Mouse (Mus musculus) lung, postnatal 14 days (tissue): ENCODE data around the gene Tsfm.
A peak's percentile ranks its signal among the peaks of the same experiment; 100 is the strongest.

Experiments used
- DNase-seq: peaks from one replicate; pipeline ENCODE4 v3.0.0; 2021

The Tsfm gene

GRCm38 (mm10) chr10:126985579-126985978, 45.1 kb downstream of the Tsfm start:
- DNase-seq, result no peak

DNA sequence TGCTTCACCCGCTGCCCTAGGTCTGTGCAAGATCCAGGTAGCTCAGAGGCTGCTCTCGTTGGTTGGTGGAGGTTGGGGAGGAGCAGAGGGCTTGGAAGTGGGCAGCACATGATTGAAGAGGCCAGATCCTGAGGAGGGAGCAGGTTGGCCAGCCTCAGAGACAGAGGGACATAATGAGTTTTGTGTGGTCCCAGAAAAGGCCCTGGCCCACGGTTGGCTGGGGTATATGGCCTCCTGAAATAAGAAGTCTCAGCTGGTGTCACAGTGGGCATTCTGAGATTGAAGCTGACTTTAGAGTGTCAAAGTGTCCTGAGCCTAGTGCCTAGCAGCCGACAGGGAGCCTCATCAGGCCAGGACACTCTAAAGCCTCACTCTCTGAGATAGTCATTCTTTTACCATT, 45.5 kb downstream of the Tsfm start:
- DNase-seq, result no peak

DNA sequence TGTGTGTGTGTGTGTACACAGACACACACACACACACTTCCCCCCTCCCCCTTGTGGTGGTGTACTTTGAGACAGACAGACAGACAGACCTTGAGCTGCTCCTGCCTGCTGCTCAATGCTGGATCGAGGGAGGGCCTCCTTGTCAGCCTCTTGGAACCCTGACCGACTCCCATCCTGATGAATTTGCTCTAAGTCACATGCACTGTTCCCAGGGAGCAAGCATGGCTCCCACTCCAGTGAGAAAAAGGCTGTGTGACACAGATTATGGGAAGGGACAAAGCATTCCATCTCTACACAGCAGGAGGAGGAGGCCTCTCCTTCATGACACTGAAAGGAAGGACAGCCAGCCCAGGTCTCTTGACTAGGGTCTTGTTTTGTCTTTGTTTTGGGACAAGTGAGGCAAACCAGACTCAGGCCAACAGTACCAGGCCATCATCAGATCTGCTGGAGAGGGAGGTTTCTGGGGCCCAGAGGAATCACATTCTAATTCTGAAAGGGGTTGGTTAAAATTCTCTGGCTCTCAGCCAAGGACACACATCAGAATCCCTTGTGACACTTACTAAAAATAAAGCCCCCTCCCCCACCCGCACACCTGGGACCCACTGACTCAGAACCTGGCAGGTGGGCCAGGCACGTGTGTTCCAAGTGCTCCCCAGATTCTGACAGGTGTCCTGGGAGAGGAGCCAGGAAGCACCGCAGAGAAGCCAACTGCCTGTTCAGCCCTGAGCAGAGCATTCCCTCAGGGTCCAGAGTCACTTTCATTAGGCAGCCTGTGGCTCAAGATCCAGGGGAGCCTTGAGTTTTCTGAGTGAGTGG, 46.2 kb downstream of the Tsfm start:
- DNase-seq, result no peak

- DNase-seq, result no peak
Observed at GRCm38 (mm10) chr10:126983193-126983725, 47.4 kb downstream of the Tsfm start.

DNA sequence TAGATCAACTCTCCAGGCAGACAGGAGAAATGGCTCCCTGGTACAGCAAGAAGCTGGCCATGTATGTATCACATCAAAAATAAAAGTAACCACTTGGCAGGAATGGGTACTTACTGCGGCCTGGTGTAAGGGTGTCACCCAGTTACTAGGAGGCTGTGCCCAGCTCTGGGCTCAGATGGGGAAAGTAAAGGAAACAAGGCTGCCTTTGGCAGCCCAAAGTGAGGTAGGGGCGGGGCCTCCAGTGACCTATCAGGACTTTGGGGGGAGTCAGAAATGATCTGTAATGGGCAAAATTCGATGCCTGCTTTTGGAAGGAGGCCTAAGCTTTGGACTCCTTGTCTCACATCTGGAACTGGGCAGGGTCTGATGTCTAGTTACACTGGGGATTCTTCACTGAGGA, 48.9 kb downstream of the Tsfm start:
- no peak for DNase-seq

GRCm38 (mm10) chr10:126980933-126981530, 49.6 kb downstream of the Tsfm start:
- DNase-seq, result no peak

DNA sequence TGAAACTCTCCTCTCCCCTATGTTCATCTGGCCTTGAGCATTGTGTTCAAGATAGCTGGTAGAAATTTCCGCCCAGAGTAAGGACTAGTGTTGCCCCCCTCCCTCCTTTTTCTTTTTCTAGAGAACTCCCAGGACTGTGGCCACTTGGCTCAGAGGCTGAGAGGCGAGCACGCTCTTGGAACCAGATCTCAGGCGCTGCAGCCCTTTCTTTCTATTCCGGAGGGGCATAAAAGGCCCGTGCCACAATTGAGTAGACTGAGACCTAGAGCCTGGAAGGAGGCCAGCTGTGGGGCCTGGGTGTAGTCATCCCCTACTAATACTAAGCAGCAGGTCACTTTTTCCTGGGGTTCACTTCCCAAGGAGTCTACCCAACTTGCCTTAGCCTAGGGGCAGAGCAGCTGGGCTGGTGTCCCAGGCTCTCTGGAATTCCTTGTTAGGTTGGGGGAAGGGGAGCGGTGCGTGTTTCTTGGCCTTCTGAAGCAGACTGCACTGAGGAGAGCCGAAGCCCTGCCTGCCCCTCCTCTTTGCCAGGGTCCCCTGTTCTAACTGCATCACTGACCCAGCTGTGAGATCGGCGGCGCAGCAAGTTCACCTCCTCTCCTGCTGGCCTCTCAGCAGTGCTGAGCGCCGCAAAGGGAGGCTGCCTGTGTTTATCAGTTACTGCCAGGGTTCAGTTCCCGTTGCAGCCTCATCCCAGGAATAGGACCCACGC, 50.3 kb downstream of the Tsfm start:
- no peak for DNase-seq

DNA sequence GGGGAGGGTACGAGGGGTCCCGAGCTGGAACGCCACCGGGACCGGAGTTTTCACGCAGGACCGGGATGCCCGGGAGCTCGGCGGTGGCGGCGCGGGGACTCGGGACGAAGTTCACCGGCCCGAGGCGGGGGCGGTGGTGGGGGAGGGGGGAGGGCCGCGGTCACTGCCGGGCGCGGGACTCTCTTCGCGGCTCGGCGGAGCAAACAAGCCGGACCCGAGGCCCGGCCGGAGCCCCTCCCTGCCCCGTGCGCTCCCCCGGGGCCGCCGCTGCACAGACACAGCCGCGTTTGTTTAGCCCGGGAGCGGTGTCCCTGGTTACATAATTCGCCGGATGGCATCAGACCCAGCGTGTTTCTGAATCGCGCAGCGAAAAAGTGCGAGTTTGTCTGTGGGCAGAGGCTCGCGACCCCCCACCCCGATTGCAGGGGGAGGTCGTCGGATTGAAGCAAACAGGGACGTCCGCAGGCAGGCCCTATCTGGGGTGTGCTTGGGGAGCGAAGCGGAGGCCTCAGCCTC, 50.9 kb downstream of the Tsfm start:
- DNase-seq, result no peak

DNA sequence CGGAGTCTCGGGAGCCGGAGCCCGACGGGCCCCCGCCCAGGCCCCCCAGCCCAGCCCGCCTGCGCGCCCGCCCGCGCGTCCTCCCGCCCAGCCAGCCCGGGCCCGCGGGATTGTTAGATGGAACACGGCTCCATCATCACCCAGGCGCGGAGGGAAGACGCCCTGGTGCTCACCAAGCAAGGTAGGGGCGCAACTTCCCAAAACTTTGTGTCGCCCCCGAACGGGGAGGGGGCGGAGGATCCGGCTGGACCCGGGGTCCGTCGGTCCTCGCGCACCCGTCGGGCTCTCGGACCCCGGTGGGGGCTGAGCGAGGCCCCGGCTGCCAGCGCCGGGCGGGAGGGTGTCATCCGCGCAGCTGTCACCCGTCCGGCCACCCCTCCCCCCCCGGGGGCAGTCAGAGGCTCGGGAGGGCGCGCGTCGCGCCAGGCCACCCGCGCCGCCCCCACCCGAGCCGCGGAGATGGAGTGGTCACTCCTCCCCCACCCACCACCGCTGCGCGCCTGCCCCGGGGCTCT, 51.5 kb downstream of the Tsfm start:
- peak; percentile 76 for DNase-seq

DNA sequence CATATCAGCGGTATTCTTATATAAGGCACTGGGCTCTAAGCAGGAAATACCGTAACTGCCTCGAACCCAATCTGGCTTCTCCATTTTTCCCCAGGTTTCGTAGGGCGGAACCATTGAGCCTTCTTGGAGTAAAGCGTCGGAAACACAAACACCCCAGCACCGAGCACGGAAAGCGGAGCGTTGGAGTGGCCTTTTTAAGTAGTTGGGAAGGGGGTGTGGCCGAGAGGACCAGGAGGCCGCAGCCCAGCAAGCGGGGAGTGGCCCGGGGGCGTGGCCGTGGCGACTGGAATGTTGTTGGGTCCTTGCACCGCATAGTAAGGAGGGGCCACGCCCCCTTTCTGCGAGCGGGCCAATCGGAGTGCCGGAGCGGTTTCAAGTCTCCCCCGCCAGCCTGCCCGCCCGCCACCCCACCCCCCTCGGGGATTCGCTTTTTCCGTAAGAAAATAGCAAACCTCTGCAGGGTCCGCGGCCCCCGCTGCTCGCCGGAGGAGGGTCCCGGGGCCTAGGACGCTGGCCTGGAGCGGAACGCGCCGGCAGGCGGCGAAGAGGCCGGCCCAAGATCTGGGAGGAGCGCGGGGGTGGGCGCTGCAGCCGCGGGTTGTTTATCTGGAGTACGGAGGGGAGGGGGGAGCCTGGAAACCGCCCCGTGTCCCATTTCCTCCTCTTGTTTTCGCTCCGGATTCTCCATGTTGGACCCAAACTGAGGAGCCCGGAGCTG, 52.2 kb downstream of the Tsfm start, which contains the start of gene Ctdsp2:
TSS of gene Ctdsp2 (plus strand) at position 441 of the 718 bp plus-strand sequence.
- peak; percentile 100 for DNase-seq

GRCm38 (mm10) chr10:126977076-126977475, 53.6 kb downstream of the Tsfm start:
- DNase-seq, result no peak

- DNase-seq, result no peak
Observed at GRCm38 (mm10) chr10:126975706-126976105, 54.9 kb downstream of the Tsfm start.

DNA sequence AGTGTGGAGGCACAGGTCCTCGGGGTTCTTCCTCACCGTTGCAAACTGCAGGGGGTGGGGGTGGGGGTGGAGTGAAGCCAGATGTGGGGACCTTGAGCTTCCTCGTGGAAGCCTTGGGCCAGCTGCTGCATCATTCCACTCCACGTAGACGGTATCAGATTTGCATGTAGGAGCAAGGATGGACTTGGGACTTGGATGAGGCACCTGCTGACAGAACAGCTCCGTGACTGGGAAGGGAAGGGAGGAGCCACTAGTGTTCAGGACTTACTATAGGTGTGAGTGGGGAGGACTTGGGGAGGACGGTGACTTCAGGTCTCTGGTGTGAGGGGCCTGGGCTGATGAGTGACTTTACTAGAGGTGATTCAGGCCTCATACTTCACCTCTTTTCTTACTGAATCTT, 57.7 kb downstream of the Tsfm start:
- no peak for DNase-seq

DNA sequence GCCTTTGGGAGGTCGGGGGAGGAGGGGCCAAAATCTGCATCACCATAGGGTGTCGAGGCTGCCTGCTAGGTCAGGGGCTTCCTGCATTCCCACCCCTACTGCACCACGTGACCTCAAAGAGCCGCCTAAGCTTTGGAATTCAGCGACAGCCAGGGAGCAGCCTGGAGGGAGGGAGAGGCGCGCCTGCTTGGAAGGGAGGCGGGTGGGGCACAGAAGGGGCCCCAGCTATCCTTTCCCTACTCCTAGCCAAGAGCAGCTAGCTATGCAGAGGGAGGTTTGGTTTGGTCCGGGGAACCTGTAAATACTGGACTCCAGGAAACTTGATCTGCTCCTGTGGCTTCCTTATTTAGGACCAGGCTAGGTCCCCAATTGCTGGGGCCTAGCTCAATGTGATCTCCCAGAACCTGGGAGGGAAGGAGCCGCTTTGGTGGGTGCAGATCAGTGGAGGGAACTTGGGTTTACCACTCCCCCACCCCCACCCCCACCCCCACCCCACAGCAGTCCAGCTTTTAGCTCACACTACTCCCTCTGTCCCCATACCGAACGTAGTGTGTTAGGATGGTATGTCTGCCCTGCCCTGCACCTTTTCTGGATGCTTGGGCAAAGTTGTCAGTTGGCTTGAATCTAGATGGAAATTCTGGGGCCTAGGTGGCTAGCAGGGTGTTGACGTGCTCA, 58.5 kb downstream of the Tsfm start:
- DNase-seq, result peak; percentile 70

- DNase-seq, result no peak
Observed at GRCm38 (mm10) chr10:126971363-126972050, 59.1 kb downstream of the Tsfm start.

DNA sequence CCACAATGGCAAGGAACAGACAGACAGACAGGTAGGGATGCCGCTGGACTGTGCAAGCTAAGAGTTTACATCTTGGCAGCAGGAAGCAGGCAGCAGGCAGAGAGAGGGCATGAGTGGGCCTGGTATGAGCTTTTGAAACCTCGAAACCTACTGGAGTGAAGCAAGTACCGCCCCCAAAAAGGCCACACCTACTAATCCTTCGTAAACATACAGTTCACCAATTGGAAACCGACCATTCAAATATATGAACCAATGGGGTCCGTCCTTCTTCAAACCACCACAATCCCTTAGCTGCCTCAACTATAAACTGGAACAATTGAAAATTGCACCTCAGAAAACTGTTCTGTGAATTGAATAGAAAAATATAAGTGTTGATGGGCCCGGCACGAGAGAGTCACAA, 66.8 kb downstream of the Tsfm start:
- DNase-seq, result no peak

- no peak for DNase-seq
Observed at GRCm38 (mm10) chr10:126962966-126963330, 67.7 kb downstream of the Tsfm start.

GRCm38 (mm10) chr10:126962271-126962965, 68.2 kb downstream of the Tsfm start:
- DNase-seq, result peak; percentile 67

- DNase-seq, result peak; percentile 77
Observed at GRCm38 (mm10) chr10:126961757-126962156, 68.9 kb downstream of the Tsfm start.
